Mouse (Mus musculus) heart, adult 2 months (tissue): ENCODE data around the gene C1galt1. TPM values are rescaled to one million over a fixed set of nuclear protein-coding genes. Genes with fewer than 3 reads are reported as not detected.

ENCODE experiments used
- DNase-seq, 2 experiments: peaks; one replicate each; pipeline ENCODE4 v3.0.0; 2021
- H3K27ac ChIP-seq: fragments of 200-600 bp; 2 replicates; pipeline ENCODE4 v1.8.1; 2022
- H3K27me3 ChIP-seq: fragments of 200-500 bp; 2 replicates; pipeline ENCODE4 v1.6.1; 2012; ENCODE audit warnings: mild to moderate bottlenecking, low read length, inconsistent platforms, mixed read lengths; ENCODE audit not compliant: control insufficient read depth, insufficient read depth
- H3K36me3 ChIP-seq: fragments of 200-500 bp; 2 replicates; pipeline ENCODE4 v1.6.1; 2012; ENCODE audit warnings: low read length, inconsistent platforms; ENCODE audit not compliant: control insufficient read depth, insufficient read depth
- H3K4me1 ChIP-seq: fragments of 200-500 bp; 2 replicates; pipeline ENCODE4 v1.6.1; 2011; ENCODE audit warnings: low read length; ENCODE audit not compliant: control insufficient read depth, insufficient read depth
- H3K4me3 ChIP-seq: fragments of 200-600 bp; 2 replicates; pipeline ENCODE4 v1.8.1; 2022
- H3K79me2 ChIP-seq: fragments of 200-500 bp; replicated peaks from 2 replicates; pipeline ENCODE4 v1.6.1; 2012; ENCODE audit warnings: mild to moderate bottlenecking, inconsistent platforms, low read length, moderate library complexity, mixed read lengths; ENCODE audit not compliant: control insufficient read depth, insufficient read depth
- H3K9ac ChIP-seq: fragments of 200-500 bp; 2 replicates; pipeline ENCODE4 v1.6.1; 2012; ENCODE audit warnings: low read depth, mild to moderate bottlenecking, control low read depth, inconsistent platforms, low read length, mixed read lengths
- CTCF ChIP-seq: fragments of 200-600 bp; IDR thresholded peaks from 2 replicates; pipeline ENCODE4 v1.8.1; 2022; ENCODE audit warnings: antibody characterized with exemption, mild to moderate bottlenecking, moderate library complexity
- EP300 ChIP-seq: fragments of 200-500 bp; IDR thresholded peaks from 2 replicates; pipeline ENCODE4 v1.6.1; 2011; ENCODE audit warnings: low read depth, low read length, control low read depth; ENCODE audit not compliant: insufficient read depth
- POLR2A ChIP-seq: fragments of 200-500 bp; IDR thresholded peaks from 2 replicates; pipeline ENCODE4 v1.6.1; 2011; ENCODE audit warnings: mild to moderate bottlenecking, low read depth, low read length, control low read depth; ENCODE audit not compliant: insufficient read depth
- WGBS: fragments of 180-500 bp; shearing (Covaris S2); methylation state at CpG from one replicate; pipeline ENCODE4 v1.1.7; 2018; 5-methylcytosine and 5-hydroxymethylcytosine counted together
- intact Hi-C: fragments of 180-260 bp; cut with DNase I; formaldehyde crosslinking; loops from one replicate; pipeline ENCODE4 v1.15.1; 2025
- polyA plus RNA-seq: library from polyadenylated mRNA; depleted of rRNA; stranded (reverse); fragments of >200 nt; gene quantifications from 2 replicates; pipeline ENCODE4 v1.2.3, GENCODE M21; 2012
- total RNA-seq, 2 experiments: library from RNA; stranded (reverse); gene quantifications; 2 replicates each; pipeline ENCODE4 v1.2.3; 2021

The C1galt1 gene
- total and polyA plus RNA-seq, 3 experiments = 2.6 to 15.1 (median 13.3) TPM

DNA sequence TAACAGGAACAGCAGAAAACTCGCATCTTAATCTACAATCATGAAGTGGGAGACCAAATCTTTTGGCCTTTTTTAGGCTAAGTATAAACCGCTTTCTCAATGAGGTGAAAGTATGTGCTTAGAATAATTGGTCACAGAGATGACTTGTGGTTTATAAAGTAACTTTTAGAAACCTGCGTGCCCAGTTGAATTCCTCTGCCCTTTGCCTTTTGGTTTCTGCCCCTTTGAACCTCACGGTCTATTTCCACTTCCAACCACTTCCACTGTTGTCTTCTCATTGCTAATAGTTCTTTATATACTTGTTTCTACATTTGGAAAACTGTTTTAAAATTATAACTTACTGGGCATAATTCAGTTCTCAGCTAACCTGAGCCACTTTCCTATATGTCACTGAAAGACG is 32.2 kb downstream of the C1galt1 start:
- no peaks in the 10 kb centered on the region for H3K4me1 ChIP-seq
- intact Hi-C loops = no loop called here
- TF ChIP-seq CTCF (no peak), EP300 (no peak), POLR2A (no peak)
- no peak overlapping the region for H3K9ac ChIP-seq
- no peaks in the 10 kb centered on the region for H3K27me3 ChIP-seq
- no peak overlapping the region for H3K4me3 ChIP-seq
- 94% methylated on average over 5 of the region's 5 CpGs for WGBS
- H3K36me3 ChIP-seq = no peaks in the 10 kb centered on the region
- no peaks in the 10 kb centered on the region for H3K79me2 ChIP-seq
- DNase-seq = no peak
- H3K27ac ChIP-seq = no peak overlapping the region

DNA sequence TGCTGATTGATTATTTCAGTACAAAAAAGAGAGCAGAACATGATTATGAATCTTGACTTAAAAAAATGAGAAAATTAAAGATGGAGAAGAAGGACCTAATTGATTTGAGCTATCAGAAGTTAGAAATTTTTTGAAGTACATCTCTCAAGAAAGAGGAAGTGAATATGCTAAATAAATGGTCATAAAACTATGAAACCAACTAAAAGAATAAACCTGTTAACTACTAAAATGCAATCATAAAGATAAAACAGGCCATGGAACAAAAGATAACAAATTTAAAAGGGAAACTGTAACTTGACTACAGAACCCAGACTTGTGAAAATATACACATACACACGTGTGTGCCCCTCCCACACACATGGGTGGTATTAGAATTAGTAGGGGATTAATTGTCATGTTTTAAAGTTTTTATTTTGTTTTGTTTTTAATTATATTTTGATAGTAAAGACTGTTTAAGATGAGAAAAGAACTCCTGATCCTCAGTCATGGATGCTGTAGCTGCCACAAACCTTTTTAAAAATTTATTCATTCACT is 37.0 kb downstream of the C1galt1 start:
- H3K36me3 ChIP-seq = no peaks in the 10 kb centered on the region
- H3K4me3 ChIP-seq = no peak overlapping the region
- intact Hi-C loops = no loop called here
- TF ChIP-seq POLR2A = no peak
- TF ChIP-seq CTCF = no peak
- no peak for TF ChIP-seq EP300
- 57% methylated on average over 1 of the region's 1 CpGs for WGBS
- no peak overlapping the region for H3K9ac ChIP-seq
- H3K4me1 ChIP-seq = no peaks in the 10 kb centered on the region
- no peaks in the 10 kb centered on the region for H3K27me3 ChIP-seq
- no peak overlapping the region for H3K27ac ChIP-seq
- H3K79me2 ChIP-seq = no peaks in the 10 kb centered on the region
- DNase-seq = no peak

GRCm38 (mm10) chr6:7882520-7882919 is 37.9 kb downstream of the C1galt1 start:
- peak; percentile 53 to 72 for DNase-seq
- Histone ChIP-seq H3K9ac (no peak overlapping the region), H3K27me3 (no peaks in the 10 kb centered on the region), H3K36me3 (no peaks in the 10 kb centered on the region), H3K4me1 (no peaks in the 10 kb centered on the region), H3K27ac (peak overlapping the region; percentile 36), H3K4me3 (no peak overlapping the region), H3K79me2 (no peaks in the 10 kb centered on the region)
- no peak for TF ChIP-seq CTCF
- no peak for TF ChIP-seq EP300
- no peak for TF ChIP-seq POLR2A
- intact Hi-C loops = no loop called here
- WGBS = 35% methylated on average over 13 of the region's 13 CpGs

DNA sequence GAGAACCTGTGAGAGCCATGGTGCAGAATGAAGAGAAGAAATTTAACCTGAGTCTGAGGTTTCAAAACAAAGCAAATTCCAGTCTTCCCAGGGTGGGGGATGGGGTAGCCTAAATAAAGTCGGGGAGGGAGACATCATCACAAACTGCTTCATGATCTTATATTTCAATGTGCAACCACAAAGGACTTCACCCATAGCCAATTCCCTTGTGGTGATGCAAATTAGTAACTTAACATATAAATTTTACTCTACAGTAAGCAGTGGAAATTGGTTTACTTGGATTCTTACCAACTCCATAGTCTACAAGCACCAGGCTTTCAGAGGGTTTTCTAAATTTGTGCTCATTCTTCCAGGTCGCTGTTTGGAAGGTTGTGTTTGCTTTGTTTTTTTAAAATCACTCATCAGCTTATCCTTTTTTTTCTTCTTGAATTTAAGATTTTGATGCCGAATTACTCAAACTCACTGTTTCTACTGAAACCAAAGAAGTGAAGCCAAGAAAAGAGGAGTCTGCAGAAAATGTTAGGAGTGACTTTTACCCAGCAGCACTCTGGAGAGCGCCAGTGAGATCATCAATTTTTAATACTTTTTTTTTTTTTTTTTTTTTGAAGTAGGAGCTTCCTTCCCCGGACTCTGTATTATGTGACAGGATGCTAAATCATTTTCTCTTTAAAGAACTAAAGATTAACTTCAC is 41.5 kb downstream of the C1galt1 start:
- no peak for DNase-seq
- intact Hi-C loops = no loop called here
- no peak for TF ChIP-seq EP300
- no peak for TF ChIP-seq POLR2A
- TF ChIP-seq CTCF = no peak
- H3K4me3 ChIP-seq = no peak overlapping the region
- H3K9ac ChIP-seq = no peak overlapping the region
- no peaks in the 10 kb centered on the region for H3K36me3 ChIP-seq
- no peaks in the 10 kb centered on the region for H3K79me2 ChIP-seq
- 73% methylated on average over 5 of the region's 5 CpGs for WGBS
- H3K4me1 ChIP-seq = no peaks in the 10 kb centered on the region
- H3K27me3 ChIP-seq = no peaks in the 10 kb centered on the region
- no peak overlapping the region for H3K27ac ChIP-seq

DNA sequence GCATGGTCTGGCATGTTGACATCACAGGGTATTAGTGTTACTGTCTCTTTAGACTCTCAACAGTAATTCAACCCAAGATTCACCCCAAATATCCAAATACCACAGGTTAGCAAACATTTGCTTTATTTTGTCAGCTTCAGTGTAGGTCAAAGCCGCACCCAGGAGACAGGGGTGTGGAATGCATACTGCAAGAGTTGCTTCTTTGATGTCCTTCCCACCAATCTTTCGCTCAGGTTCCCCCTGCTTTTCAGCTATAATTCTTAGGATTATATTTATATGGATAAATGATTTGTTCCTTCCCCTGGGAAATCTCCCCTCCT is 42.0 kb downstream of the C1galt1 start:
- Histone ChIP-seq H3K79me2 (no peaks in the 10 kb centered on the region), H3K9ac (no peak overlapping the region), H3K4me3 (no peak overlapping the region), H3K4me1 (no peaks in the 10 kb centered on the region), H3K36me3 (no peaks in the 10 kb centered on the region), H3K27me3 (no peaks in the 10 kb centered on the region), H3K27ac (no peak overlapping the region)
- intact Hi-C loops = no loop called here
- TF ChIP-seq POLR2A (no peak), EP300 (no peak), CTCF (no peak)
- no peak for DNase-seq
- 78% methylated on average over 2 of the region's 2 CpGs for WGBS

DNA sequence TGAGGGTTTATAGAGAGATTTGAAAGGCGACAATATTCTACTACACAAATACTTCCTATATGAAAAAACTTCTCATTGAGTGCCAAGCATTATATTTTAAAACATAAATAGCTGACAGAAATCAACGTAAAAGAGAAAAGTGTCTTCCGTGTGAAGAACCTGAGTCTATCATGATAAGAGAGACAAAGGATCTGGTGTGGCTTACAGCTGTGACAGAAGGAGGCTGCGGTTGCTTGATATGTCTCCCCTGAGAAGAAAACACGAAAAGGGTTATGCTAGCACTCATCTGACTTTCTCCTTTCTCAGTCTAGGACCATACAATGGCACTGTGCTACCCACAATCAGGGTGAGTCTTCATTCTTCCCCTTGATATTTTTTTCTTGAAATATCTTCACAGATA is 51.7 kb downstream of the C1galt1 start:
- 81% methylated on average over 5 of the region's 5 CpGs for WGBS
- no peak overlapping the region for H3K9ac ChIP-seq
- intact Hi-C loops = no loop called here
- no peaks in the 10 kb centered on the region for H3K4me1 ChIP-seq
- no peaks in the 10 kb centered on the region for H3K27me3 ChIP-seq
- H3K27ac ChIP-seq = no peak overlapping the region
- no peaks in the 10 kb centered on the region for H3K79me2 ChIP-seq
- no peak overlapping the region for H3K4me3 ChIP-seq
- no peaks in the 10 kb centered on the region for H3K36me3 ChIP-seq
- no peak for TF ChIP-seq POLR2A
- TF ChIP-seq EP300 = no peak
- TF ChIP-seq CTCF = no peak
- no peak for DNase-seq
